Comparison of ENCODE assay signal across 15 mouse cellular contexts in genomic region chr17:25635806-25636205, GRCm38 (mm10). TPM values are rescaled to one million over a fixed set of nuclear protein-coding genes. Genes with fewer than 3 reads are reported as not detected.
DNase-seq lines count a peak whose midpoint lies in the region; ATAC-seq and TF ChIP-seq lines count a peak whose summit lies in the region.
"Had no signal": no experiment of that assay in that cellular context is flagged by ENCODE, and none has a peak within 500 bp of the region (broad histone marks: within the 10 kb centered on the region; RNA-seq: fewer than 3 reads in every experiment).

No protein-coding gene starts in this region.

- no peaks in the 10 kb centered on the region for H3K9me3 ChIP-seq in limb, embryonic 11.5 days (ENCODE audit: control insufficient read depth, low read length)
- H3K9me3 ChIP-seq: liver, embryonic 12.5 days; midbrain, embryonic 12.5 days had no signal

- no peak for DNase-seq in layer of hippocampus, adult 2 months (ENCODE audit: low spot score in 2 of 2)
- no peak for DNase-seq in layer of hippocampus, postnatal 10 days (ENCODE audit: low spot score in 2 of 2)
- peak; percentile 83 to 89 for DNase-seq in frontal cortex, adult 2 months (ENCODE audit: extremely low spot score in 1 of 2, low spot score in 1 of 2)
- no peak for DNase-seq in limb, embryonic 11.5 days (ENCODE audit: low spot score)
- no peak for DNase-seq in urinary bladder, postnatal 4 days (ENCODE audit: low spot score in 2 of 2)
- no peak for DNase-seq in kidney, postnatal 14 days
- DNase-seq: cerebellum, adult 8-10 months; heart, postnatal 10 days; kidney, postnatal 4 days; lung, postnatal 10 days; thymus, postnatal 25 days had no signal

- no peak overlapping the region for H3K9ac ChIP-seq in limb, embryonic 11.5 days (ENCODE audit: low read length)
- H3K9ac ChIP-seq: liver, embryonic 12.5 days; midbrain, embryonic 12.5 days had no signal

- H3K27ac ChIP-seq in layer of hippocampus, adult 2 months, result peak overlapping the region; percentile 68
- no peak overlapping the region for H3K27ac ChIP-seq in cortical plate, adult 2 months (ENCODE audit: insufficient read depth, low read length)
- peak overlapping the region; percentile 59; the same call in 1 of the 2 replicates for H3K27ac ChIP-seq in limb, embryonic 11.5 days (replicated peaks; ENCODE audit: low read depth, low read length)
- H3K27ac ChIP-seq: liver, embryonic 12.5 days; midbrain, embryonic 12.5 days had no signal

- H3K4me3 ChIP-seq in layer of hippocampus, adult 2 months, result no peak overlapping the region
- no peak overlapping the region for H3K4me3 ChIP-seq in cortical plate, adult 2 months (ENCODE audit: insufficient read depth, low read length)
- H3K4me3 ChIP-seq in limb, embryonic 11.5 days (ENCODE audit: low read depth, low read length), result no peak overlapping the region
- H3K4me3 ChIP-seq: liver, embryonic 12.5 days; midbrain, embryonic 12.5 days had no signal

- 89% methylated on average over 5 of the region's 5 CpGs for WGBS in limb, embryonic 11.5 days

- no peak for TF ChIP-seq CTCF in layer of hippocampus, adult 2 months (conservative IDR thresholded peaks at IDR 0.05)
- TF ChIP-seq CTCF in cortical plate, adult 2 months (IDR thresholded peaks at IDR 0.05; ENCODE audit: extremely low read depth, insufficient read depth, low read length), result no peak

- TF ChIP-seq POLR2A in cortical plate, adult 2 months (IDR thresholded peaks at IDR 0.05; ENCODE audit: extremely low read depth, insufficient read depth, low read length), result peak; percentile 52; the same call in 1 of the 2 replicates

- peaks cover 16% of the 10 kb centered on the region for H3K4me1 ChIP-seq in cortical plate, adult 2 months (ENCODE audit: control insufficient read depth, insufficient read depth, low read length)
- peaks cover 27% of the 10 kb centered on the region for H3K4me1 ChIP-seq in limb, embryonic 11.5 days (ENCODE audit: control insufficient read depth, insufficient read depth, low read length)
- H3K4me1 ChIP-seq: liver, embryonic 12.5 days had no signal

- H3K4me2 ChIP-seq in limb, embryonic 11.5 days (ENCODE audit: low read depth, severe bottlenecking), result no peak overlapping the region
- H3K4me2 ChIP-seq: liver, embryonic 12.5 days; midbrain, embryonic 12.5 days had no signal

- no peaks in the 10 kb centered on the region for H3K36me3 ChIP-seq in limb, embryonic 11.5 days (ENCODE audit: control insufficient read depth, insufficient read depth, low read length)

- no peak for ATAC-seq in limb, embryonic 11.5 days (ENCODE audit: insufficient number of reproducible peaks, low FRiP score, low TSS enrichment, low read depth)
- ATAC-seq: forebrain, embryonic 16.5 days; liver, embryonic 12.5 days had no signal

- H3K27me3 ChIP-seq in limb, embryonic 11.5 days (ENCODE audit: control insufficient read depth, insufficient read depth, low read length), result no peaks in the 10 kb centered on the region
- H3K27me3 ChIP-seq: liver, embryonic 12.5 days; midbrain, embryonic 12.5 days had no signal

RNA-seq across cellular contexts. Expression of gene Lmf1, which starts 56.9 kb away (rescaled TPM):
- total RNA-seq in layer of hippocampus, adult 2 months (2021), result 10 to 100 TPM; 25.5 to 31.2 TPM
- 10 to 100 TPM; 23.1 to 26.4 TPM for total RNA-seq in layer of hippocampus, postnatal 10 days (2021)
- 17.2 and 17.9 TPM in 2 replicates for polyA plus RNA-seq in cortical plate, adult 2 months (2012; rRNA removed)
- 17.1 and 18.3 TPM in 2 replicates for polyA plus RNA-seq in frontal cortex, adult 2 months (2012; rRNA removed)
- polyA plus RNA-seq in limb, embryonic 11.5 days (2014; fragmentation: Nextera tagmentation; extraction: Ambion mirVana), result 22.5 and 23.8 TPM in 2 replicates

Comparison
In these comparisons a context has a peak if more than half of its experiments do, and no peak if none do; other contexts are left out.
1. DNase-seq: peak in frontal cortex, adult 2 months (2 of 2); none in layer of hippocampus, adult 2 months (0 of 2), layer of hippocampus, postnatal 10 days (0 of 2), limb, embryonic 11.5 days (single experiment), urinary bladder, postnatal 4 days (0 of 2) and kidney, postnatal 14 days (single experiment).